Mouse (Mus musculus): ENCODE results near the gene Cldn19. TPM values are rescaled to one million over a fixed set of nuclear protein-coding genes. Genes with fewer than 3 reads are reported as not detected.

The Cldn19 gene
- polyA plus RNA-seq, 1 experiment from 2014 or later, result 0.25 TPM

GRCm38 (mm10) chr4:119284861-119285260, 29.6 kb downstream of the Cldn19 start:
- WGBS, result 92% methylated on average over 1 of the region's 1 CpGs
- H3K4me3 ChIP-seq (ENCODE audit: low read depth, low read length), result no peak overlapping the region
- no peaks in the 10 kb centered on the region for H3K27me3 ChIP-seq (ENCODE audit: control insufficient read depth, insufficient read depth, low read length)
- DNase-seq (ENCODE audit: low spot score) (no peak), ATAC-seq (ENCODE audit: low FRiP score) (no peak)
- H3K9ac ChIP-seq (ENCODE audit: low read depth, low read length), result no peak overlapping the region
- H3K4me2 ChIP-seq (replicated peaks; ENCODE audit: low read depth, low read length), result no peak overlapping the region
- peaks cover 11% of the 10 kb centered on the region; the same call in 1 of the 2 replicates for H3K36me3 ChIP-seq (ENCODE audit: control insufficient read depth, insufficient read depth, low read length)
- H3K27ac ChIP-seq (ENCODE audit: low read depth, low read length), result no peak overlapping the region
- H3K4me1 ChIP-seq (replicated peaks; ENCODE audit: control insufficient read depth, insufficient read depth, low read length), result no peaks in the 10 kb centered on the region
- no peaks in the 10 kb centered on the region for H3K9me3 ChIP-seq (ENCODE audit: control insufficient read depth, low read length)

- no peaks in the 10 kb centered on the region for H3K27me3 ChIP-seq (ENCODE audit: control insufficient read depth, insufficient read depth, low read length)
- H3K9ac ChIP-seq (ENCODE audit: low read depth, low read length), result no peak overlapping the region
- 89% methylated on average over 2 of the region's 2 CpGs for WGBS
- no peak for ATAC-seq (ENCODE audit: low FRiP score)
- no peaks in the 10 kb centered on the region for H3K4me1 ChIP-seq (replicated peaks; ENCODE audit: control insufficient read depth, insufficient read depth, low read length)
- peaks cover 11% of the 10 kb centered on the region; the same call in 1 of the 2 replicates for H3K36me3 ChIP-seq (ENCODE audit: control insufficient read depth, insufficient read depth, low read length)
- H3K4me2 ChIP-seq (replicated peaks; ENCODE audit: low read depth, low read length), result no peak overlapping the region
- no peak for DNase-seq (ENCODE audit: low spot score)
- no peaks in the 10 kb centered on the region for H3K9me3 ChIP-seq (ENCODE audit: control insufficient read depth, low read length)
- no peak overlapping the region for H3K27ac ChIP-seq (ENCODE audit: low read depth, low read length)
- H3K4me3 ChIP-seq (ENCODE audit: low read depth, low read length), result no peak overlapping the region
Measured at GRCm38 (mm10) chr4:119285336-119285735, 30.1 kb downstream of the Cldn19 start.

- H3K27ac ChIP-seq (ENCODE audit: low read depth, low read length), result no peak overlapping the region
- H3K4me1 ChIP-seq (replicated peaks; ENCODE audit: control insufficient read depth, insufficient read depth, low read length), result no peaks in the 10 kb centered on the region
Measured at GRCm38 (mm10) chr4:119291921-119292320, 36.7 kb downstream of the Cldn19 start.

GRCm38 (mm10) chr4:119292771-119293573, 37.8 kb downstream of the Cldn19 start:
- H3K27ac ChIP-seq (ENCODE audit: low read depth, low read length), result 0 out of 2 replicates have a peak overlapping the region, but pooled peaks have one; percentile 24
- WGBS, result 2% methylated on average over 24 of the region's 24 CpGs
- H3K4me2 ChIP-seq (replicated peaks; ENCODE audit: low read depth, low read length), result peak overlapping the region; percentile 78
- peak overlapping the region; percentile 87 for H3K9ac ChIP-seq (ENCODE audit: low read depth, low read length)
- H3K27me3 ChIP-seq (ENCODE audit: control insufficient read depth, insufficient read depth, low read length), result no peaks in the 10 kb centered on the region
- DNase-seq (ENCODE audit: low spot score) (peak; percentile 64), ATAC-seq (ENCODE audit: low FRiP score) (no peak)
- no peaks in the 10 kb centered on the region for H3K36me3 ChIP-seq (ENCODE audit: control insufficient read depth, insufficient read depth, low read length)
- no peaks in the 10 kb centered on the region for H3K4me1 ChIP-seq (replicated peaks; ENCODE audit: control insufficient read depth, insufficient read depth, low read length)
- no peaks in the 10 kb centered on the region for H3K9me3 ChIP-seq (ENCODE audit: control insufficient read depth, low read length)
- H3K4me3 ChIP-seq (ENCODE audit: low read depth, low read length), result peak overlapping the region; percentile 80

More at GRCm38 (mm10) chr4:119291921-119292320, 36.7 kb downstream of the Cldn19 start:
- Histone ChIP-seq H3K27me3 (ENCODE audit: control insufficient read depth, insufficient read depth, low read length) (no peaks in the 10 kb centered on the region), H3K9me3 (ENCODE audit: control insufficient read depth, low read length) (no peaks in the 10 kb centered on the region), H3K4me2 (replicated peaks; ENCODE audit: low read depth, low read length) (peak overlapping the region; percentile 78), H3K36me3 (ENCODE audit: control insufficient read depth, insufficient read depth, low read length) (no peaks in the 10 kb centered on the region), H3K9ac (ENCODE audit: low read depth, low read length) (no peak overlapping the region; the same call in 1 of the 2 replicates), H3K4me3 (ENCODE audit: low read depth, low read length) (peak overlapping the region; percentile 80)
- 91% methylated on average over 1 of the region's 1 CpGs for WGBS
- ATAC-seq (ENCODE audit: low FRiP score), result no peak
- no peak for DNase-seq (ENCODE audit: low spot score)

GRCm38 (mm10) chr4:119293574-119294258, 38.5 kb downstream of the Cldn19 start:
- Histone ChIP-seq H3K4me3 (ENCODE audit: low read depth, low read length) (peak overlapping the region; percentile 80), H3K27me3 (ENCODE audit: control insufficient read depth, insufficient read depth, low read length) (no peaks in the 10 kb centered on the region), H3K4me1 (replicated peaks; ENCODE audit: control insufficient read depth, insufficient read depth, low read length) (no peaks in the 10 kb centered on the region), H3K36me3 (ENCODE audit: control insufficient read depth, insufficient read depth, low read length) (no peaks in the 10 kb centered on the region), H3K27ac (ENCODE audit: low read depth, low read length) (peak overlapping the region; percentile 86), H3K9me3 (ENCODE audit: control insufficient read depth, low read length) (no peaks in the 10 kb centered on the region), H3K4me2 (replicated peaks; ENCODE audit: low read depth, low read length) (peak overlapping the region; percentile 78), H3K9ac (ENCODE audit: low read depth, low read length) (peak overlapping the region; percentile 87)
- peak; percentile 69 for DNase-seq (ENCODE audit: low spot score)
- peak; percentile 45 for ATAC-seq (ENCODE audit: low FRiP score)
- WGBS, result 2% methylated on average over 52 of the region's 80 CpGs

- Histone ChIP-seq H3K9ac (ENCODE audit: low read depth, low read length) (peak within 1 kb of the TSS; percentile 87), H3K36me3 (ENCODE audit: control insufficient read depth, insufficient read depth, low read length) (no peaks in the 10 kb centered on the region), H3K27ac (ENCODE audit: low read depth, low read length) (peak within 1 kb of the TSS; percentile 87), H3K9me3 (ENCODE audit: control insufficient read depth, low read length) (no peaks in the 10 kb centered on the region), H3K27me3 (ENCODE audit: control insufficient read depth, insufficient read depth, low read length) (no peaks in the 10 kb centered on the region), H3K4me1 (replicated peaks; ENCODE audit: control insufficient read depth, insufficient read depth, low read length) (no peaks in the 10 kb centered on the region), H3K4me2 (replicated peaks; ENCODE audit: low read depth, low read length) (peak within 1 kb of the TSS; percentile 78), H3K4me3 (ENCODE audit: low read depth, low read length) (peak within 1 kb of the TSS; percentile 80)
- peak; percentile 99 for DNase-seq (ENCODE audit: low spot score)
- peak; percentile 99 for ATAC-seq (ENCODE audit: low FRiP score)
- under 1% methylated on average over 56 of the region's 61 CpGs for WGBS
Measured at GRCm38 (mm10) chr4:119294415-119295133, 39.4 kb downstream of the Cldn19 start, which contains the start of gene Ybx1. TSS of gene Ybx1 (minus strand) at chr4:119294604.

- no peak for ATAC-seq (ENCODE audit: low FRiP score)
- H3K4me1 ChIP-seq (replicated peaks; ENCODE audit: control insufficient read depth, insufficient read depth, low read length), result no peaks in the 10 kb centered on the region
- peak overlapping the region; percentile 39 for H3K4me2 ChIP-seq (replicated peaks; ENCODE audit: low read depth, low read length)
- H3K27ac ChIP-seq (ENCODE audit: low read depth, low read length), result 0 out of 2 replicates have a peak overlapping the region, but pooled peaks have one; percentile 87
- DNase-seq (ENCODE audit: low spot score), result peak; percentile 42
- H3K9me3 ChIP-seq (ENCODE audit: control insufficient read depth, low read length), result no peaks in the 10 kb centered on the region
- peak overlapping the region; percentile 86 for H3K9ac ChIP-seq (ENCODE audit: low read depth, low read length)
- 14% methylated on average over 6 of the region's 6 CpGs for WGBS
- no peaks in the 10 kb centered on the region for H3K36me3 ChIP-seq (ENCODE audit: control insufficient read depth, insufficient read depth, low read length)
- H3K27me3 ChIP-seq (ENCODE audit: control insufficient read depth, insufficient read depth, low read length), result no peaks in the 10 kb centered on the region
- peak overlapping the region; percentile 80 for H3K4me3 ChIP-seq (ENCODE audit: low read depth, low read length)
Measured at GRCm38 (mm10) chr4:119295134-119295453, 39.9 kb downstream of the Cldn19 start.

GRCm38 (mm10) chr4:119297361-119297760, 42.1 kb downstream of the Cldn19 start:
- Histone ChIP-seq H3K27ac (ENCODE audit: low read depth, low read length) (no peak overlapping the region), H3K4me2 (replicated peaks; ENCODE audit: low read depth, low read length) (no peak overlapping the region), H3K4me3 (ENCODE audit: low read depth, low read length) (no peak overlapping the region), H3K9me3 (ENCODE audit: control insufficient read depth, low read length) (no peaks in the 10 kb centered on the region), H3K27me3 (ENCODE audit: control insufficient read depth, insufficient read depth, low read length) (no peaks in the 10 kb centered on the region), H3K36me3 (ENCODE audit: control insufficient read depth, insufficient read depth, low read length) (no peaks in the 10 kb centered on the region), H3K4me1 (replicated peaks; ENCODE audit: control insufficient read depth, insufficient read depth, low read length) (no peaks in the 10 kb centered on the region), H3K9ac (ENCODE audit: low read depth, low read length) (no peak overlapping the region)
- 87% methylated on average over 2 of the region's 2 CpGs for WGBS
- ATAC-seq (ENCODE audit: low FRiP score) (no peak), DNase-seq (ENCODE audit: low spot score) (no peak)

All from hindbrain, embryonic 11.5 days (tissue).